Mouse (Mus musculus): Measurements from ENCODE around the gene Rfxank. TPM values are rescaled to one million over a fixed set of nuclear protein-coding genes. Genes with fewer than 3 reads are reported as not detected.

Gene Rfxank
- polyA plus RNA-seq, 1 experiment from 2014 or later: 12.5 TPM

GRCm38 (mm10) chr8:70118726-70119700 lies 19.9 kb downstream of the Rfxank start:
- H3K4me2 ChIP-seq: peak overlapping the region; percentile 89
- peaks cover 21% of the 10 kb centered on the region for H3K36me3 ChIP-seq
- peak; percentile 83 for ATAC-seq (ENCODE audit: low FRiP score)
- peaks cover 33% of the 10 kb centered on the region for H3K27me3 ChIP-seq
- 3% methylated on average over 17 of the region's 17 CpGs for WGBS
- H3K4me1 ChIP-seq (replicated peaks): peaks cover 36% of the 10 kb centered on the region
- H3K27ac ChIP-seq: peak overlapping the region; percentile 99
- H3K9me3 ChIP-seq: no peaks in the 10 kb centered on the region
- peak overlapping the region; percentile 74 for H3K4me3 ChIP-seq
- H3K9ac ChIP-seq: peak overlapping the region; percentile 95

DNA sequence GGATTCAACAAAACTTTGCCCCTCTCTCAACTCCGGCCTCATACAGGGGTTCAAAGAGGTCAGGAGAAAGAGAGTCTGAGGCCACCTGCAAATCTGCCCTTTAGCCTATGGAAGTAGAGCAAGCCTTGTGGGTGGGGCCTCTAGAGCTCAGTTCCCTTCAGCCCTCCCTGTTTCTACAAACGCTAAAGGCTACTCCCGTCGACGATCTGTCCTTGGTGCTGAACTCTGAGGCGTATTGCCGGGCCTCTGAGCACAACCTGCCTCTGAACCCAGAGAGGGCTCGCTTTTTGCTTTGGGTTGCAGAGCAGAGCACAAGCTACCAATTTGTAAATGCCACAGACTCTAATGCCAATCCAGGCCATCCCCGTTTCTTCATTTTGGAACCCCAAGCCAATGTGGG lies 21.3 kb downstream of the Rfxank start:
- H3K36me3 ChIP-seq: peaks cover 35% of the 10 kb centered on the region
- peaks cover 39% of the 10 kb centered on the region for H3K27me3 ChIP-seq
- no peaks in the 10 kb centered on the region for H3K9me3 ChIP-seq
- peak overlapping the region; percentile 74 for H3K4me3 ChIP-seq
- no peak overlapping the region for H3K27ac ChIP-seq
- H3K4me1 ChIP-seq (replicated peaks): peaks cover 45% of the 10 kb centered on the region
- peak overlapping the region; percentile 95 for H3K9ac ChIP-seq
- no peak for ATAC-seq (ENCODE audit: low FRiP score)
- WGBS: 10% methylated on average over 9 of the region's 9 CpGs
- peak overlapping the region; percentile 89 for H3K4me2 ChIP-seq

DNA sequence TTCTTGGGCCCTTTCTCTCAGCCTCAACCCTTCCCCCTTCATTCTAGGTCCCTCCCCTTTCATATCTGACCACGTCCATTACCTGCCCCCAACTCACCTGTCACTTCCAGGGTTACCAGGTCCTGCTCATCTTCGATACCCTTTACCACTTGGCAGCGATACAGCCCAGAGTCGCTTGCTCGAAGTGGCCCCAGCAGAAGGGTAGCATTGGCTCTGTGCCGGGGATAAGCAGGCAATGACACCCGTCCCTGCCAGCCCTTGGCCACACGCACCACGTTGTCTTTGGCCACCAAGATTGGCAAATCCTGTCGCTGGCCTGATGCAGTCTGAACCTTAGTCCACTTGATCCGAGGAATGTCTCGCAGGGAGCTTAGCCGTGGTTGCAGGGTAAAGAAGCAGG lies 24.1 kb downstream of the Rfxank start:
- 75% methylated on average over 13 of the region's 13 CpGs for WGBS
- H3K9me3 ChIP-seq: no peaks in the 10 kb centered on the region
- no peak overlapping the region for H3K4me2 ChIP-seq
- H3K27ac ChIP-seq: no peak overlapping the region
- no peak for ATAC-seq (ENCODE audit: low FRiP score)
- 0 out of 2 replicates have a peak overlapping the region, but pooled peaks have one; percentile 25 for H3K9ac ChIP-seq
- peaks cover 62% of the 10 kb centered on the region for H3K36me3 ChIP-seq
- H3K4me1 ChIP-seq (replicated peaks): peaks cover 52% of the 10 kb centered on the region
- H3K27me3 ChIP-seq: peaks cover 45% of the 10 kb centered on the region
- no peak overlapping the region for H3K4me3 ChIP-seq

GRCm38 (mm10) chr8:70114488-70114887 lies 24.5 kb downstream of the Rfxank start:
- Histone ChIP-seq H3K27ac (no peak overlapping the region), H3K36me3 (peaks cover 66% of the 10 kb centered on the region), H3K9ac (0 out of 2 replicates have a peak overlapping the region, but pooled peaks have one; percentile 25), H3K4me2 (no peak overlapping the region), H3K9me3 (no peaks in the 10 kb centered on the region), H3K27me3 (peaks cover 45% of the 10 kb centered on the region), H3K4me3 (no peak overlapping the region), H3K4me1 (replicated peaks) (peaks cover 54% of the 10 kb centered on the region)
- 27% methylated on average over 6 of the region's 6 CpGs for WGBS
- no peak for ATAC-seq (ENCODE audit: low FRiP score)

GRCm38 (mm10) chr8:70112401-70113016 lies 26.4 kb downstream of the Rfxank start:
- 0 out of 2 replicates have a peak overlapping the region, but pooled peaks have one; percentile 51 for H3K9ac ChIP-seq
- ATAC-seq (ENCODE audit: low FRiP score): no peak
- H3K4me2 ChIP-seq: peak overlapping the region; percentile 15; the same call in 1 of the 2 replicates

GRCm38 (mm10) chr8:70111192-70111795 lies 27.7 kb downstream of the Rfxank start:
- Histone ChIP-seq H3K4me3 (no peak overlapping the region), H3K4me1 (replicated peaks) (peaks cover 41% of the 10 kb centered on the region), H3K9ac (no peak overlapping the region), H3K27me3 (peaks cover 42% of the 10 kb centered on the region), H3K36me3 (peaks cover 98% of the 10 kb centered on the region), H3K27ac (no peak overlapping the region), H3K4me2 (no peak overlapping the region), H3K9me3 (no peaks in the 10 kb centered on the region)
- ATAC-seq (ENCODE audit: low FRiP score): no peak
- 61% methylated on average over 23 of the region's 23 CpGs for WGBS

More at GRCm38 (mm10) chr8:70112401-70113016, 26.4 kb downstream of the Rfxank start:
- H3K27ac ChIP-seq: no peak overlapping the region
- H3K9me3 ChIP-seq: no peaks in the 10 kb centered on the region
- H3K4me3 ChIP-seq: peak overlapping the region; percentile 4; the same call in 1 of the 2 replicates
- peaks cover 86% of the 10 kb centered on the region for H3K36me3 ChIP-seq
- H3K4me1 ChIP-seq (replicated peaks): peaks cover 46% of the 10 kb centered on the region
- WGBS: 9% methylated on average over 43 of the region's 43 CpGs
- H3K27me3 ChIP-seq: peaks cover 45% of the 10 kb centered on the region

DNA sequence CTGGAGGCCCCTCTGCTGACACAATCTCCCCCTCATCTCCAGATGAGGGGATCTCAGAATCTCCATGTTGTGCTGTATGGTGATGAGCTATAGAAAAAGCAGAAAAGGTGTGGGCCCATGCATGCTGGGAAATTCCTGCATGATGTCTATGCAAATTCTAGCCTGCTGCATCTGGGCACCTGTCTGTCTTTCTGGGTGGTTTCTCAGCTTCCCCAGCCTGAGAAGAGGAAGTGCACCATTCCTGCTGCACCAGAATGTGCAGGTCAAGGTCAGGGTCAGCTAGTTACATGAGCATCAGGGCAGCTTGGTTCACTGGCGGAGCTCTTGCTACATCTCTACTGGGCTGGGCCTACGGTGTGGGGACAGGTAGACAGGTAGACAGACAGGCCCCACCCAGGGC lies 28.5 kb downstream of the Rfxank start:
- H3K9me3 ChIP-seq: no peaks in the 10 kb centered on the region
- H3K27me3 ChIP-seq: peaks cover 35% of the 10 kb centered on the region
- ATAC-seq (ENCODE audit: low FRiP score): no peak
- no peak overlapping the region for H3K9ac ChIP-seq
- no peak overlapping the region for H3K4me3 ChIP-seq
- no peak overlapping the region for H3K27ac ChIP-seq
- peaks cover 98% of the 10 kb centered on the region for H3K36me3 ChIP-seq
- H3K4me1 ChIP-seq (replicated peaks): peaks cover 41% of the 10 kb centered on the region
- 89% methylated on average over 2 of the region's 2 CpGs for WGBS
- H3K4me2 ChIP-seq: no peak overlapping the region

DNA sequence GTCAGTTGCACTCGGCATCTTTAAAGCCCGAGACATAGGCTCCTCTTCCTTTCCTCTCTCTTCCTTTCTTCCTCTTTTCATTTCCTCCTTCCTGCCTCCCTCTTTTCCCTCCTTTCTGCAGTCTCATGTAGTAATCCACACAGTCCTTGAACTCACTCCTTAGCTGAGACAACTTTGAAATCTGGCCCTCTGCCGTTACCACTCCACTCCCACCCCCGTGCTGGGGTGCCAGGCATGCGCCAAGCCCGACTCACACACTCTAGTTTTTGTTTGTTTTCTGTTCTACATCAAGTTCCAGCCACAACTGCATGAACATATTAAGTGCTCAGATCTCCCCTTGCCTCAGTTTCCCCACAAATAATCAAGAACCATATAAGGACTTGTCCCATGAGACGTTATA lies 34.0 kb downstream of the Rfxank start:
- H3K9me3 ChIP-seq: no peaks in the 10 kb centered on the region
- H3K4me1 ChIP-seq (replicated peaks): peaks cover 20% of the 10 kb centered on the region
- 80% methylated on average over 7 of the region's 7 CpGs for whole genome bisulfite sequencing
- H3K36me3 ChIP-seq: peaks cover 88% of the 10 kb centered on the region
- H3K4me3 ChIP-seq: no peak overlapping the region
- no peak overlapping the region for H3K9ac ChIP-seq
- no peak overlapping the region for H3K27ac ChIP-seq
- H3K27me3 ChIP-seq: no peaks in the 10 kb centered on the region
- no peak overlapping the region for H3K4me2 ChIP-seq
- ATAC-seq (ENCODE audit: low FRiP score): no peak

DNA sequence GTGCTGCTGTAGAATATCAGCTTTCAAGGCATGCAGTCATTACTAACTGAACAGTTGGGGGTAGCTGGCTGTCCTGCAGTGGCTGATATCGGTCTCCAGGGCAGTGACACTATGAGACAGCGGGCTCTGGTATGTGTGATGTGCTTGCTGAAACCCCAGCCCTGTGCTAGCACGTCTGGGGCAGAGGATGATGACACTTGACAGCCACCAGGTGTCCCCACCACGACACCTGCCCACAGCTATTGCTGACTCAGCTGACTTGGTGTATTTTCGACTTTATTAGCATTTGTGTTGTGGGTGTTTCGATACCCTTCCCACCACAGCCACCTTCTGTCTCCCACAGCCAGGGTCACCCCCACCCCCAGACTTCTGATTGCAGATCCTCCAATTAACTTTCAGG lies 34.4 kb downstream of the Rfxank start:
- H3K36me3 ChIP-seq: peaks cover 88% of the 10 kb centered on the region
- no peaks in the 10 kb centered on the region for H3K9me3 ChIP-seq
- H3K27me3 ChIP-seq: no peaks in the 10 kb centered on the region
- H3K4me2 ChIP-seq: no peak overlapping the region
- peaks cover 18% of the 10 kb centered on the region for H3K4me1 ChIP-seq (replicated peaks)
- no peak overlapping the region for H3K27ac ChIP-seq
- no peak overlapping the region for H3K9ac ChIP-seq
- H3K4me3 ChIP-seq: no peak overlapping the region
- peak; percentile 23; the same call in 1 of the 2 replicates for ATAC-seq (ENCODE audit: low FRiP score)
- 14% methylated on average over 6 of the region's 6 CpGs for WGBS

GRCm38 (mm10) chr8:70100241-70100640 lies 38.7 kb downstream of the Rfxank start:
- peaks cover 92% of the 10 kb centered on the region for H3K36me3 ChIP-seq
- ATAC-seq (ENCODE audit: low FRiP score): no peak
- 87% methylated on average over 8 of the region's 8 CpGs for WGBS
- no peaks in the 10 kb centered on the region; the same call in 1 of the 2 replicates for H3K9me3 ChIP-seq
- H3K27me3 ChIP-seq: no peaks in the 10 kb centered on the region
- no peak overlapping the region for H3K4me3 ChIP-seq
- H3K27ac ChIP-seq: no peak overlapping the region
- no peak overlapping the region for H3K9ac ChIP-seq
- no peak overlapping the region for H3K4me2 ChIP-seq
- peaks cover 10% of the 10 kb centered on the region for H3K4me1 ChIP-seq (replicated peaks)

DNA sequence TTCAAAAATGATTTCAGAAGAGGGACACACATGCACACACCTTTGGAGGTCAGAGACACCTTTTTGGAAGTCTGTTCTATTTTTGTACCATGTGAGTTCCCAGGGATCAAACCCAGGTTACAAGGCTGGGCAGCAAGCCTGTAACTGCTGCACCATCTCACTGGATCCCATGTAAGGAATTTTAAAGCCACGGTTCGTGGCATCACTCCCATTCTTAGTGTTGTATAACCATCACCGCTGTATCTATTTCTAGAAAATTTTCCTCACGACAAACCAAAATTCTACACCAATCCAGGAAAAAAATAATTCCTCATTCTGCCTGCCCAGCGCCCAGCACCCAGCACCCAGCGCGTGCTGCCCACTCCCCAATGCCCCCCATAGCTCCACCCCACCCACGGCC lies 39.7 kb downstream of the Rfxank start:
- no peak overlapping the region for H3K9ac ChIP-seq
- no peak overlapping the region for H3K4me2 ChIP-seq
- peaks cover 98% of the 10 kb centered on the region for H3K36me3 ChIP-seq
- H3K27me3 ChIP-seq: no peaks in the 10 kb centered on the region
- H3K9me3 ChIP-seq: no peaks in the 10 kb centered on the region; the same call in 1 of the 2 replicates
- H3K4me3 ChIP-seq: no peak overlapping the region
- ATAC-seq (ENCODE audit: low FRiP score): no peak
- 83% methylated on average over 8 of the region's 8 CpGs for WGBS
- H3K4me1 ChIP-seq (replicated peaks): peaks cover under 1% of the 10 kb centered on the region; the same call in 1 of the 2 replicates
- H3K27ac ChIP-seq: no peak overlapping the region

DNA sequence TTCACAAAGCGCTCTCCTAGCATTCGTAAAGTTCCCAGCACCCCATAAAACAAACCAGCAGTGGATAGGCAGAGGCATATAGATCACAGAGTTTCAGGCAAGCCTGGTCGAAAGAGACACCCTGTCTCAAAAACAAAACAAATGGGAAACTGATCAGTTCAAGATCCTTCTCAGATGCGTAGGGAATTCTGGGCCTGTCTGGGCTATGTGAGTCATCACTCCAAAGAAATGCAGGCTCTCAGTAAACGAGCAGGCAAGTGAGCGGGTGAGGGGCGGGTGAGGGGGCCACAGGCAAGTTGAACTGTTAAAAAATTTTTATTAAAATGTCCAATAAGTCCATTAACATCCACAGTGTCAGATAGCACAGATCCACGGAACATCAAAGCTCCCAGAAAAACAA lies 46.2 kb downstream of the Rfxank start:
- no peak overlapping the region for H3K4me3 ChIP-seq
- no peak overlapping the region for H3K27ac ChIP-seq
- no peak overlapping the region for H3K9ac ChIP-seq
- H3K4me2 ChIP-seq: no peak overlapping the region
- H3K4me1 ChIP-seq (replicated peaks): peaks cover 27% of the 10 kb centered on the region
- peaks cover 46% of the 10 kb centered on the region for H3K36me3 ChIP-seq
- peaks cover 27% of the 10 kb centered on the region for H3K27me3 ChIP-seq
- 69% methylated on average over 8 of the region's 8 CpGs for WGBS
- no peaks in the 10 kb centered on the region for H3K9me3 ChIP-seq
- ATAC-seq (ENCODE audit: low FRiP score): no peak

Measured in hindbrain, embryonic 13.5 days (tissue).